Mouse (Mus musculus) hindbrain, embryonic 15.5 days (tissue): ENCODE measurements around the gene Gm10282. TPM values are rescaled to one million over a fixed set of nuclear protein-coding genes. Genes with fewer than 3 reads are reported as not detected.

Experiments used
- ATAC-seq: fragments of 200-750 bp; cut with Nextera tagmentation; 2 replicates; pipeline ENCODE4 v1.8.0; 2017; ENCODE audit warnings: low read depth, moderate number of reproducible peaks, moderate TSS enrichment; ENCODE audit not compliant: low FRiP score
- H3K27ac ChIP-seq: fragments of 300-500 bp; sonication (generic); replicated peaks from 2 replicates; pipeline ENCODE4 v1.5.1; 2015; ENCODE audit warnings: mild to moderate bottlenecking, inconsistent platforms
- H3K27me3 ChIP-seq: fragments of 300-500 bp; sonication (generic); 2 replicates; pipeline ENCODE4 v1.6.1; 2015; ENCODE audit warnings: control low read depth, inconsistent platforms
- H3K36me3 ChIP-seq: fragments of 300-500 bp; sonication (generic); 2 replicates; pipeline ENCODE4 v1.6.1; 2015; ENCODE audit warnings: control low read depth, inconsistent platforms
- H3K4me1 ChIP-seq: fragments of 300-500 bp; sonication (generic); replicated peaks from 2 replicates; pipeline ENCODE4 v1.6.1; 2015; ENCODE audit warnings: control low read depth, inconsistent platforms
- H3K4me2 ChIP-seq: fragments of 300-500 bp; sonication (generic); 2 replicates; pipeline ENCODE4 v1.6.1; 2015; ENCODE audit warnings: moderate library complexity, mild to moderate bottlenecking, inconsistent platforms
- H3K4me3 ChIP-seq: fragments of 300-500 bp; sonication (generic); 2 replicates; pipeline ENCODE4 v1.5.1; 2015; ENCODE audit warnings: mild to moderate bottlenecking, inconsistent platforms
- H3K9ac ChIP-seq: fragments of 300-500 bp; sonication (generic); 2 replicates; pipeline ENCODE4 v1.6.1; 2015; ENCODE audit warnings: inconsistent platforms
- H3K9me3 ChIP-seq: fragments of 300-500 bp; sonication (generic); 2 replicates; pipeline ENCODE4 v1.6.1; 2016; ENCODE audit warnings: control low read depth, inconsistent platforms
- WGBS: fragments of 180-500 bp; shearing (Covaris S2); methylation state at CpG from one replicate; pipeline ENCODE4 v1.1.7; 2015; 5-methylcytosine and 5-hydroxymethylcytosine counted together
- polyA plus RNA-seq: library from polyadenylated mRNA; unstranded; fragments of >200 nt; fragmentation: Nextera tagmentation; extraction: Ambion mirVana; gene quantifications from 2 replicates; pipeline ENCODE4 v1.2.1, GENCODE M21; 2015

The Gm10282 gene
- 9.8 and 12.5 TPM in 2 replicates for polyA plus RNA-seq

- 80% methylated on average over 16 of the region's 16 CpGs for WGBS
- no peak within 1 kb of the TSS for H3K9ac ChIP-seq
Observed at GRCm38 (mm10) chr8:72305210-72305905, at the start of gene Gm10282. Gene Gm10282 (minus strand): TSS chr8:72305260.

DNA sequence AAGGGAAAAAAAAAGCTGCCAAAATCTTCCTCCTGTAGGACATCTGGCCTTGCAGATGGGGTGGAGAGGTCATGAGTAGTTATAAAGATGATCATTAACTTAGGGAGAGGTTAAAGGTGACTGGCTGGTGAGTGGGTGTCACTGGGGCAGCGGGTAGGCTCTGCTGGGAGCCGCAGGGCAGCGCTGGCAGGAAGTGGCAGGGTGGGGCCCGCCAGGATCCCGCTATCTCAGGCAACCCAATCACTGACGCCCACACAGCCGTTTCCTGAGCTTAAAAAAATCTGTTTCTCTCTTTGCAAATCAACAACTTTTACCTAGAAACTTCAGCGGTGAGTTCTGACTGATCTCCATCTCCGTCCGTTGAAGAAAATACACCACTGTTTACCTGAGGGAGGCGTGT is 49.2 kb upstream of the Gm10282 start:
- Histone ChIP-seq H3K4me1 (no peaks in the 10 kb centered on the region), H3K9me3 (no peaks in the 10 kb centered on the region), H3K27ac (no peak overlapping the region), H3K27me3 (no peaks in the 10 kb centered on the region), H3K4me2 (no peak overlapping the region), H3K36me3 (peaks cover 39% of the 10 kb centered on the region), H3K9ac (no peak overlapping the region), H3K4me3 (no peak overlapping the region)
- ATAC-seq, result no peak
- 85% methylated on average over 11 of the region's 11 CpGs for WGBS

More at GRCm38 (mm10) chr8:72305210-72305905, at the start of gene Gm10282:
- ATAC-seq, result no peak
- H3K27me3 ChIP-seq, result no peaks in the 10 kb centered on the region
- H3K9me3 ChIP-seq, result no peaks in the 10 kb centered on the region
- H3K4me3 ChIP-seq, result no peak within 1 kb of the TSS
- no peaks in the 10 kb centered on the region for H3K36me3 ChIP-seq
- H3K4me1 ChIP-seq, result no peaks in the 10 kb centered on the region
- H3K27ac ChIP-seq, result no peak within 1 kb of the TSS
- no peak within 1 kb of the TSS for H3K4me2 ChIP-seq

GRCm38 (mm10) chr8:72353700-72354045 is 48.6 kb upstream of the Gm10282 start:
- Histone ChIP-seq H3K9ac (no peak overlapping the region), H3K4me3 (no peak overlapping the region), H3K36me3 (peaks cover 35% of the 10 kb centered on the region), H3K4me2 (no peak overlapping the region), H3K27me3 (no peaks in the 10 kb centered on the region), H3K4me1 (no peaks in the 10 kb centered on the region), H3K9me3 (no peaks in the 10 kb centered on the region), H3K27ac (no peak overlapping the region)
- 89% methylated on average over 7 of the region's 7 CpGs for WGBS
- ATAC-seq, result no peak

GRCm38 (mm10) chr8:72352951-72353699 is 48.1 kb upstream of the Gm10282 start:
- ATAC-seq, result no peak
- H3K36me3 ChIP-seq, result peaks cover 36% of the 10 kb centered on the region
- no peaks in the 10 kb centered on the region for H3K27me3 ChIP-seq
- no peak overlapping the region for H3K4me2 ChIP-seq
- WGBS, result 81% methylated on average over 8 of the region's 8 CpGs
- H3K4me1 ChIP-seq, result no peaks in the 10 kb centered on the region
- no peaks in the 10 kb centered on the region for H3K9me3 ChIP-seq
- no peak overlapping the region for H3K4me3 ChIP-seq
- H3K9ac ChIP-seq, result no peak overlapping the region
- no peak overlapping the region for H3K27ac ChIP-seq

DNA sequence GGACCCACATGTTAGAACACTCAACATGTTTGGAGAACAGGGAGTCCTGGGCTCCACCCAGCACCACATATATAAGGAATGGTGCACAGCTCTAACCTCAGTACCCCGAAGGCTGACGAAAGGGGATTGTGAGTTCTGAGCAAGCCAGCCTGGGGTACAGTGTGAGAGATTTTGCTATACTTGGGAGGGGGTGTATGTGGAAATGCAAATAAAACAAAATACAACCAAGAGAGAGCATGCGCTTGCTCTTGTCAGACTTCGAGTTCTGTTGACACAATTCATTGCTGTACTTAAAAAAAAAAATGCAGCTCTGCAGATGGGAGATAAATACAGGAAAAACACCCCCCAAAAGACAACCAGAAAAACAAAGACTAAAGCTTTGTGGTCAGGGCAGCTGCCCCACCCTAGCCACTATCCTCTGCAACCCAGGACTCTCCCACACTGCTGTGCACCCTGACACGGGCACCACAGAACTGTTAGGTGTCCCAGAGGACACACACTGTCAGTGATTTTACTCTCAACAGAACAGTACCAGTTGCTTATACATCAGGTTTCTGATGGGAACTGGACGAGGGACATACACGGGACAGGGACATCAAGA is 46.4 kb upstream of the Gm10282 start:
- Histone ChIP-seq H3K9ac (no peak overlapping the region), H3K4me2 (no peak overlapping the region), H3K27me3 (no peaks in the 10 kb centered on the region), H3K36me3 (peaks cover 23% of the 10 kb centered on the region), H3K4me1 (no peaks in the 10 kb centered on the region), H3K9me3 (no peaks in the 10 kb centered on the region), H3K4me3 (no peak overlapping the region), H3K27ac (no peak overlapping the region)
- WGBS, result 94% methylated on average over 7 of the region's 7 CpGs
- ATAC-seq, result no peak

DNA sequence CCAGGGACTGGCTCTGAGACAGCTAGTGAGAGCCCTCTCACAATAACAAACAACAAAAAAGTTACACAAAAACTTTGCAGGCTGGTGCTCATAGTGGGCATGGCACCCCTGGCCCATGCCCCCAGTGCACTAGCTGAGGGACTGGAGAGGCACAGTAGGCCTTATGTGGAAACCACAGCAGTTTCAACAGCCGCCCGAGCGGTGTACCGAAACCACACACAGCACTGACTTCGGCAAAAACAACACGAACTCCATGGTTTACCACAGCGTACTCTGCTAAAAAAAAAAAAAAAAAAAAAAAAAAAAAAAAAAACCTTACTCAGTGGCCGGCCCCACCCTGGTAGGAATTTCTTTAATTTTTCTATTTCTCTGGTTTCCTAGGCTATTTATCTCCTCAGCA is 45.7 kb upstream of the Gm10282 start:
- no peaks in the 10 kb centered on the region for H3K9me3 ChIP-seq
- no peak overlapping the region for H3K4me2 ChIP-seq
- no peak for ATAC-seq
- no peaks in the 10 kb centered on the region for H3K27me3 ChIP-seq
- no peak overlapping the region for H3K27ac ChIP-seq
- 96% methylated on average over 8 of the region's 8 CpGs for WGBS
- no peaks in the 10 kb centered on the region for H3K4me1 ChIP-seq
- H3K9ac ChIP-seq, result no peak overlapping the region
- H3K36me3 ChIP-seq, result peaks cover 18% of the 10 kb centered on the region
- no peak overlapping the region for H3K4me3 ChIP-seq

- Histone ChIP-seq H3K4me3 (no peak overlapping the region), H3K27ac (no peak overlapping the region), H3K4me1 (no peaks in the 10 kb centered on the region), H3K36me3 (peaks cover 21% of the 10 kb centered on the region), H3K9me3 (no peaks in the 10 kb centered on the region), H3K9ac (no peak overlapping the region), H3K4me2 (no peak overlapping the region), H3K27me3 (no peaks in the 10 kb centered on the region)
- 90% methylated on average over 9 of the region's 9 CpGs for WGBS
- ATAC-seq, result no peak
Observed at GRCm38 (mm10) chr8:72349838-72350237, 44.8 kb upstream of the Gm10282 start.

DNA sequence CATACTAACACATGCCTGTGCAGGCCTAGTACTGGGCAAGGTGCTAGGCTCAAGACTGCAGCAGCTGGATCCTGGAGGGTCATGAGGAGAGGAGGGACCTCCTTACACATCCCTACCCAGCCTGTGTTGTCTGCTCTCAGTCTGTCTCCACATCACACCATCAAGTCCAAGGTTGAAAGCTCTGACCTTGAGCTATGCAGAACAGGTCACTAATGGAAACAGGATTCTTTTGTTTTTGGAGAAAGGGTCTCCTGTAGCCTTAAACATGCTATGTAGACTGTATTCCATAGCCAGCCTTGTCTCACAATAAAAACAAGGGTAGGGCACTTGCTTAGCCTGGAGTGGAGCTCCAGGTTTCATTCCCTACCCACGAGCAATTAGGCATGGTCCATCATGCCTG is 43.9 kb upstream of the Gm10282 start:
- H3K4me2 ChIP-seq, result no peak overlapping the region
- no peaks in the 10 kb centered on the region for H3K9me3 ChIP-seq
- ATAC-seq, result no peak
- H3K27me3 ChIP-seq, result no peaks in the 10 kb centered on the region
- H3K4me3 ChIP-seq, result no peak overlapping the region
- H3K4me1 ChIP-seq, result no peaks in the 10 kb centered on the region
- peaks cover 24% of the 10 kb centered on the region for H3K36me3 ChIP-seq
- WGBS, result 90% methylated on average over 1 of the region's 1 CpGs
- no peak overlapping the region for H3K9ac ChIP-seq
- no peak overlapping the region for H3K27ac ChIP-seq

- Histone ChIP-seq H3K4me3 (no peak overlapping the region), H3K4me1 (no peaks in the 10 kb centered on the region), H3K9me3 (no peaks in the 10 kb centered on the region), H3K27ac (no peak overlapping the region), H3K9ac (no peak overlapping the region), H3K27me3 (no peaks in the 10 kb centered on the region), H3K36me3 (peaks cover 29% of the 10 kb centered on the region), H3K4me2 (no peak overlapping the region)
- WGBS, result 94% methylated on average over 2 of the region's 2 CpGs
- no peak for ATAC-seq
Observed at GRCm38 (mm10) chr8:72348114-72348513, 43.1 kb upstream of the Gm10282 start.

- H3K9ac ChIP-seq, result no peak overlapping the region
- H3K27ac ChIP-seq, result no peak overlapping the region
- no peaks in the 10 kb centered on the region for H3K4me1 ChIP-seq
- no peaks in the 10 kb centered on the region for H3K9me3 ChIP-seq
- H3K4me2 ChIP-seq, result no peak overlapping the region
- no peaks in the 10 kb centered on the region for H3K27me3 ChIP-seq
- peaks cover 31% of the 10 kb centered on the region for H3K36me3 ChIP-seq
- no peak for ATAC-seq
- no peak overlapping the region for H3K4me3 ChIP-seq
- 96% methylated on average over 1 of the region's 1 CpGs for WGBS
Observed at GRCm38 (mm10) chr8:72347553-72347952, 42.5 kb upstream of the Gm10282 start.

DNA sequence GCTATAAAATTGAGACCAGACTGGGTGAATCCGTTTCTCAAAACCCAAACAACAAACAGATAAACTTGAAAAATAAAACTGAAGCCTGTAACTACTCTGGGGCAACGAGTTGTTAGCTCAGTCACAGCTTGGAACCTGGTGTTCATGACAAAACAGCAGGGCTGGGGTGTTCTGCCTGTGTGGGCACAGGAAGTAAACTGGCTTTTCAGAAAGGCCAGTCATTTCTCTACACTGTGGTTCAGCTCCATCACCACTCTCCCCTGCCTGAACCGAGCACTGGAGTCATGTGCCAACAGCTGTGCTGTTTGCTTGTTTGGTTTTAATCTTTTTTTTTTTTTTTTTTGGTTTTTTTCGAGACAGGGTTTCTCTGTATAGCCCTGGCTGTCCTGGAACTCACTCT is 38.7 kb upstream of the Gm10282 start:
- no peaks in the 10 kb centered on the region for H3K4me1 ChIP-seq
- H3K4me3 ChIP-seq, result no peak overlapping the region
- H3K9ac ChIP-seq, result no peak overlapping the region
- ATAC-seq, result no peak
- WGBS, result 72% methylated on average over 4 of the region's 4 CpGs
- H3K27ac ChIP-seq, result no peak overlapping the region
- peaks cover 51% of the 10 kb centered on the region for H3K36me3 ChIP-seq
- no peaks in the 10 kb centered on the region for H3K9me3 ChIP-seq
- no peaks in the 10 kb centered on the region for H3K27me3 ChIP-seq
- H3K4me2 ChIP-seq, result no peak overlapping the region

- Histone ChIP-seq H3K9me3 (no peaks in the 10 kb centered on the region), H3K27ac (no peak overlapping the region), H3K4me2 (no peak overlapping the region), H3K36me3 (peaks cover 55% of the 10 kb centered on the region), H3K4me1 (no peaks in the 10 kb centered on the region), H3K9ac (no peak overlapping the region), H3K4me3 (no peak overlapping the region), H3K27me3 (no peaks in the 10 kb centered on the region)
- 94% methylated on average over 5 of the region's 5 CpGs for WGBS
- no peak for ATAC-seq
Observed at GRCm38 (mm10) chr8:72342556-72343300, 37.7 kb upstream of the Gm10282 start.
